Mouse (Mus musculus): Measurements from ENCODE around the gene Vmn1r196.

The Vmn1r196 gene

DNA sequence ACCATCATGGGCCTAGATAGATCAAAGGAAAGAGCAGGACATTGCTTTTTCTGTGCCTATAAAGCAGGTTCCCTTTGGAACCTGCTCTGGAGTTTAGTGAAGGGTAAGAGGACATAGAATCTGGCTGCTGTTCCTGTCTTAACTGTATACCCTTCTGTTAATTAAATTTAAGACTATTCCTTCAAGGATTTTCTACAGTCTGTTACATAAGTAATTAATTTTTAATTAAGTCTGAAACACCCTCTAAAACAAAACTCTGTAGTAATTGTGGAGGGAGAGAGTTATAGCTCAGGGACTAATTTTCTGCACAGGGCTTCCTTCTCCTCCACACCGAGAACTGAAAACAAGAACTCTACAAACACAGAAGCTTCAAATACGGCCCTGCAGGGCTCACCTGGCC lies at the start of gene Vmn1r196:
Gene Vmn1r196 (plus strand): TSS at position 301 of the 400 bp plus-strand sequence.
- in situ Hi-C loops (cut with MboI, MseI), result no loop called here

DNA sequence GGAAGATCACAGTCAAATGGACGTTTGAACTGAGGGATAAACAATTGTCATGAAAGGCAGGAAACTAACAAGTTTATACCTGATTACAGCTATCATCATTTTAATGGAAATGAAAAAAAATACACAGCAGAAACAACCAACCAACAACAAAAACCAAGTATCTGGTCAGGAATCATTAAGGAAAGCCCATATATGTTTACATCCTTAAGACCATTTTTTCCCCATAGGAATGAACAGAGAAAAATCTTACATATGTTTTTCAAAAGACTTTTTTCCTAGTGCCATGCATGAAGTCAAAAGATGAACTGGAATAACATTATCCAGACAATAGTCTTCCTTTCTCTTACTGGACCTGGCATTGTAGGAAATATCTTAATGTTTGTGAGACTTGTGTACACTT lies 45.8 kb upstream of the Vmn1r196 start, which contains the start of gene Vmn1r194:
Gene Vmn1r194 (plus strand): TSS at position 301 of the 400 bp plus-strand sequence.
- in situ Hi-C loops (cut with MboI, MseI), result no loop called here

DNA sequence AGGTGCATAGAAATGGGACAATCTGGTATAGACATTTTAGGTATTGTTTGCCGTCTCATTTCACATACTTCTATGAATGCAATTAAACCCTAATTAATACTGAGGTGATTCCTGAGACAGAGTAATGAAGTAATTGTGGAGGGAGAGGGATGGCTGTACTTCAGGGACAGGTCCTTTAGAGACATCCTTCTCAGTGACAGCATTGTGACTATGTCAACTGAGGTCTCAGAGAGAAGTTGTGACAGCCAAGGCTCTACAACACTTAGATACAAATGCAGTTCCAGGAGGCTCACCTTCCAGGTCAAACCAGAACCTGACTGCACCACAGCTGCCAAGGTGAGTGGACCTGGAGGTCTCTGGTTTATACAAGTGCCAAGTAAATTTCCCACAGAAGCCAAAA lies 19.5 kb upstream of the Vmn1r196 start, which contains the start of gene Vmn1r195:
Gene Vmn1r195 (plus strand): TSS at position 301 of the 400 bp plus-strand sequence.
- in situ Hi-C loops (cut with MboI, MseI), result loop anchor here (10.0 kb wide), 2 partner anchors 55 to 605 kb away; partner anchors contain the start of gene Olfr1361

DNA sequence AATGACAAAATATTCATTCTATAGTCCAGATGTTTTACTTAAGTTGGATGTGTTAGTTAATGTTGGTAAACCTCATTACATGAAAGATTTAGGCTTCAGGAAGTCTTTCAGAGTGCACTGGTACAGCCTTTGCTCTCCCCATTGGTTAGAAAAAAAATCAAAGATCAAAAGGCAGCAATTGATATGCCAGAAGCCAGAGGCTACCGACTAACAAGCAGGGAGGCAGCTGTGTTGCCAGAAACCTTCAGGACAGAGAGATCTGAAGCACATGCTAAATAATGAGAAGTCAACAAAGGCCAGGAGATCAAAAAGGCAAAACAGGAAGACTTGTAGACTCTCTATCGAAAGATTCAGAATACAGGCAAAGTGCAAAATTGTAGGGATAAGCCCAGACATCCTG lies 18.0 kb upstream of the Vmn1r196 start:
- in situ Hi-C loops (cut with MboI, MseI), result loop anchor here (10.0 kb wide), 2 partner anchors 57 to 607 kb away; partner anchors contain the start of gene Olfr1361

DNA sequence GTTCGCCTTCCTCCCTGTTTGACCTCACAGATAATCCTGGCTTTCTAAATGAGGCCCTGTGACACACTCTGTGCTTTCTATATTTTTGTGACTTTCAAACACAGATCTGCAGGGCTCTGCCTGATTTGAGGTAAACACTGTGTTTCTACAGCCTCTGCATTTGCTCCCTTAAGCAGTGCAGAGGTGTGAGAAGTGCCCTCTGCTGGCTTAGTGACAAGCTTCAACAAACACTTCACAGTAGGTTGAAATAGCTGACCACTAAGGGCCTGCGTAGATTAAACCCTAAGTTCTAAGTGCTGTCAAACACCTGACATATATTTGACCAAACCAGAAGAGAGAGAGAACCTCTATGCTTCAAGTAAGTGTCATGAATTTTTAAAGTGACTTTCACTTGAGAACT lies 5.1 kb upstream of the Vmn1r196 start:
- in situ Hi-C loops (cut with MboI, MseI), result no loop called here

DNA sequence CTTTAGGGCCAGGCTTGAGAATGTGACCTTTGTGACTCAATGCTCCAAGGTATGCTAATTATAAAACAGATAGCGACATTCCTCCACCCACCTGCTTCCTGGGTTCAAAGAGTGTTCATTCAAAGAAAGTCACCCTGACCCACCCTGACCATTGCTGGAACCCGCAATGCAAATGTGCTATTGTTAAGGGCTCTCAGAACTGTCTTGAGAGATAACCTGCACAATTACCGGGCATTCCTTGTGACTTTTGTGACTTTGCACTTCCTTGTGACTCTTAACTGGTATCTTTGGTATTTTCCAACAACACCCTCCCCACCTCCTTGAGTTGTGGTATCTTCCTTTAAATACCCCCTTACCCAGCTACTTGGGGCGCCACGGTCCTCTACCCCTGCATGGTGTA lies 18.4 kb downstream of the Vmn1r196 start:
- in situ Hi-C loops (cut with MboI, MseI), result loop anchor here (25.0 kb wide), 1 partner anchor 996 kb away; the partner anchor contains the start of gene Gpx6

DNA sequence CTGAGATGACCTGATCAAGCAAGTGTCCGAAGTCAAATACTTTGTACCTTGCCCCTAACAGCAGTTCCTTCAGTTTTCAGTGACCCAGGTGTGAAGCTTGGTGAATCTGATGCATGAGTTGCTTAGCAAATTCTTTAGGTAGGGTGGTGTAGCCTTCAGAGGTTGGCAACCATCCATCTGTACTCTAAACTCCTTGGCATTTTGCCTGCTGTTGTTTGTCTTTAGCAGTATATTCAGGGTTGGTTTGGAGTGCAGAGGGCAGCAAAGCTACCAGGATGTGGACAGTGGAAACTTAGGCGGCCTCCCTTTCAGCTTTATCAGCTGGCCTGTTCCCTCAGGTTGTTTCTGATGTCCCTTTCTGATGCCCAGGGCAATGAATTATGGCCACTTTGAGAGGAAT lies 25.6 kb downstream of the Vmn1r196 start:
- in situ Hi-C loops (cut with MboI, MseI), result loop anchor here (25.0 kb wide), 1 partner anchor 1003 kb away; the partner anchor contains the start of gene Gpx6

DNA sequence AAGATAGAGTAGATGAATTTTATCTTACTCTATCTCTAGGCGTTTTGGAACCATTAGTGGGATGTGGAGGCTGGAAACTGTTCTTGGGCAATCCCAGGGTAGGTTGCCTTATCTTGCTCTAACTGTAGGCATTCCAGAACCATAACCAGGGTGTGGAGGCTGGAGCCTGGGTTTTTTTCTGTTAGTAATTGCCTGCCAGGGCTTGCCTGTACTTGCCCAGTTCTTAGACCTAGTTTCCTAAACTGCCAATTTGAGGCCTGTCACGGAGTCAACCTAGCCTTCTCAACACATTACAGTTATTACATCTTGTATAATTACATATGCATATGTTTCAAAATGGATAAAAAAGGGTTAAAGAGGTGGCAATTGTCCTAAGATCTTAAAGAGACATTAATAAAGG lies 27.6 kb downstream of the Vmn1r196 start:
- in situ Hi-C loops (cut with MboI, MseI), result loop anchor here (25.0 kb wide), 1 partner anchor 1005 kb away; the partner anchor contains the start of gene Gpx6

DNA sequence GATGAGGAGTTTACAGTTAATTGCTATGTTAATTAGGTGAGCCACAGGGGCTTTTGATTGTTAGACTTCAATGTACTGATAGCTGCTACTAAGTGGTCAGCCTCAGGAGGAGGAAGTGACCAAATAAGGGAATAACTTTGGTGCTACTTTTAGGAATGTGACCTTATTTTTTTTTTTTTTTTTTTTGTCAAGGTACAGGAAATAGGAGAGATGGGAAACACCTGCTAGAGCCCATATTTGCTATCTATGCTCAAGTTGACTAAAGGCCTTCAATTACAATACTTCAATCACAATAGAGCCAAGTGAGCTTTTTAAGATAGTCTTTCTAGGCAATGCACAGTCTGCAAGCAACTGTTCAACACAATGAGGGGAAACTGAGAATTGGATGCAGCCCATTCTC lies 30.4 kb downstream of the Vmn1r196 start:
- in situ Hi-C loops (cut with MboI, MseI), result loop anchor here (25.0 kb wide), 1 partner anchor 1008 kb away; the partner anchor contains the start of gene Gpx6

DNA sequence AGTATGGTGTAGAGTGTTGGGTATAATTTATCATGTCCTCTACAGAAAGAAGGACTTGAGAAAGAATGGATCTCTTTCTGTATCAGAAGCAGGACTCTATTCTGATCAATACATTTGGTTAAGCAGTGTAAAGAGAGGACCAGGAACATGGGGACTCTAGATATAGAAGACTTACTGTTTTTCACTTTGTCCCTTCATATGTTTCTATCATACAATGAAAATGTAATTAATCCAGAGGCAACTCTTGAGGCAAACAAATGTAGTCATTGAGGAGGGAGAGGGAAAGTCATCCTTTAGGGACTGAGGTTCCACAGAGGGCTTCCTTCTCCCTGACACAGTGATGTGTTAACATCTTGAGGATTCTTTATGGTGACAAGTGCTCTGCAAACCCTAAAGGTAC lies 34.6 kb downstream of the Vmn1r196 start, which contains the start of gene Vmn1r197:
Gene Vmn1r197 (plus strand): TSS at position 301 of the 400 bp plus-strand sequence.
- in situ Hi-C loops (cut with MboI, MseI), result loop anchor here (25.0 kb wide), 1 partner anchor 1012 kb away; the partner anchor contains the start of gene Gpx6

DNA sequence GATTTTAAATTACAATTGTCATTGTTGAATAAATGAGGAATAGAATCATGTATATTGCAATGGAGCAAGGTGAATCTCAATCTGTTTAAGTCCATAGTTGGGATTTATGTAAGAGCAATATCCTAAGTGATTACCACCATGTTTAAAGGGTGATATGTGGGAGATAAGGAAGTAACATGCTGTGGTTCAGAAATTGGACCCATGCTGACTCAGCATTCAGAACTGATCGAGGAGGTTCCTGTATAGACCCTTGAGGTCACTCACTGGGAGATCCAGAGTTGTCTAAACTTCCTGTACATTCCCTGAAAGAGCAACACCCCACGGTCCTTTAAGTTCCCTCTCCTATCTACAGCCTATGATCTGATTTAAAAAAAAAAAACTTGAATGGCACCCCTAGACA lies 43.5 kb downstream of the Vmn1r196 start:
- in situ Hi-C loops (cut with MboI, MseI), result no loop called here

DNA sequence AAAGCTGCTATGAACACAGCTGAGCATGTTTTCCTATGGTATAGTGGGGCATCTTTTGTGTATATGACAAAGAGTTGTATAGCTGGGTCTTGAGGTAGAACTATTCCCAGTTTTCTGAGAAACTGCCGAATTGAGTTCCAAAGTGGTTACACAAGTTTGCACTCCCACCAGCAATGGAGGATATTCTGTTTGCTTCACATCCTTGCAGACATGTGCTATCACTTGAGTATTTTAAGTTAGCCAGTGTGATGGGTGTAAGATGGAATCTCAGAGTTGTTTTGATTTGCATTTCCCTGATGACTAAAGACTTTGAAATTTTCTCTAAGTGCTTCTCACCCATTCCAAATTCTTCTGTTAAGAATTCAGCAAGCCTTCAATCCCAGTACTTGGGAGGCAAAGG lies 45.8 kb downstream of the Vmn1r196 start:
- in situ Hi-C loops (cut with MboI, MseI), result no loop called here

All from T-helper 2 cell (primary cell).